Mouse (Mus musculus): ENCODE data around the gene Rptor. TPM values are rescaled to one million over a fixed set of nuclear protein-coding genes. Genes with fewer than 3 reads are reported as not detected.

The Rptor gene
- polyA plus RNA-seq, 1 experiment from 2014 or later, result 15.6 TPM

Other genes starting within 250 kb of the Rptor start
- gene Sgsh, start 247.4 kb upstream of the Rptor start, polyA plus RNA-seq (2016; fragmentation: Nextera tagmentation; extraction: Ambion mirVana), result 7.1 and 7.9 TPM in 2 replicates
- 10.8 and 11.2 TPM in 2 replicates for gene Slc26a11, start 247.3 kb upstream of the Rptor start, polyA plus RNA-seq (2016; fragmentation: Nextera tagmentation; extraction: Ambion mirVana)
- 7.5 and 9.5 TPM in 2 replicates for gene Rnf213, start 209.8 kb upstream of the Rptor start, polyA plus RNA-seq (2016; fragmentation: Nextera tagmentation; extraction: Ambion mirVana)
- 16.2 and 17.2 TPM in 2 replicates for gene Endov, start 111.6 kb upstream of the Rptor start, polyA plus RNA-seq (2016; fragmentation: Nextera tagmentation; extraction: Ambion mirVana)
- gene Nptx1, start 55.2 kb upstream of the Rptor start, polyA plus RNA-seq (2016; fragmentation: Nextera tagmentation; extraction: Ambion mirVana), result 0.49 and 0.88 TPM in 2 replicates

All from heart, embryonic 10.5 days (tissue).